Mouse (Mus musculus) telencephalon, adult 2 months (tissue): ENCODE data around the gene Gm9958.

ENCODE experiments used
- DNase-seq: peaks from one replicate; pipeline ENCODE4 v3.0.0-alpha.2; 2011; ENCODE audit warnings: low read depth, low spot score

Gene Gm9958

DNA sequence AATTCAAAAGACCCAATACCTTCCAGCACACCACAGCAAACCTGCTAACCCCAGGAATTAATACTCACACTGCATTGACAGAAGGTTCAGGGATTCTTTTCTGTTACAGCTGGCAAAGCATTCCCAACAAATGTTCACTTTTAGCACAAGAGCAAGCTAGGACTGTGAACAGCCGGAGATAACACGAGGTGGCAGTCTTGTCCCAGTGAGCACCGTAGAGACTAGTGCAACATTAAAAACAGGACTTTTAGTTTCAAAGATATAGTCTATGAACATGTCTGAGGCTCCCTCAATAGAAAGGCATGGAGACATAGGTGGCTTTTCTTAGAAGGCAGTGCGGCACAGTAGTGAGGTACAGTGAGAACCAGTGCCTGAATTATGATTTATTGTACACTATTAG lies 38.2 kb downstream of the Gm9958 start:
- DNase-seq = peak; percentile 42

- DNase-seq = no peak
Measured at GRCm38 (mm10) chr5:90414142-90414924, 47.3 kb downstream of the Gm9958 start.

DNA sequence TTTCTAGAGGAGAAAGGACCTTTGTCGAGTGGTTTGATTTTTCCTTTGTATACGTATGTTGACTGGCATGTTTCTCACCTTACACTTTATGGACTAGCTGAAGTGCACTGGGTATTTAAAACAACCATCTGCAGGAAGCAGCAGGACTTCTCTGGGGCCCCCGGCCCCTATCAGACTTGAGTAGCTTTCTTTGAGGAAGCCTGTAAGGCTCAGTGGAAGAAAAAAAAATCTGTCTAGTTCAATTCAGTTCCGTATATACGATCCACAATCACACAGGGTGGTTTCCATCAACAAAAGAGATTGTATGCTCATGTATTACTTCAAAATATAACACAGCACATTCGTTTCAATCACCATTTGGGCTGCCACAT lies 47.9 kb downstream of the Gm9958 start:
- DNase-seq = no peak
